Mouse (Mus musculus) thymus, adult 2 months (tissue): ENCODE measurements around the gene Lmx1b. TPM values are rescaled to one million over a fixed set of nuclear protein-coding genes. Genes with fewer than 3 reads are reported as not detected.

Source experiments
- DNase-seq: peaks from one replicate; pipeline ENCODE4 v3.0.0; 2021
- H3K27ac ChIP-seq: fragments of 200-500 bp; 2 replicates; pipeline ENCODE4 v1.5.1; 2012; ENCODE audit warnings: low read length, control low read depth; ENCODE audit not compliant: control insufficient read depth, insufficient read depth
- H3K27me3 ChIP-seq: fragments of 200-500 bp; 2 replicates; pipeline ENCODE4 v1.6.1; 2012; ENCODE audit warnings: mild to moderate bottlenecking, low read length, moderate library complexity, mixed read lengths; ENCODE audit not compliant: control insufficient read depth, insufficient read depth
- H3K36me3 ChIP-seq: fragments of 200-500 bp; 2 replicates; pipeline ENCODE4 v1.6.1; 2012; ENCODE audit warnings: mild to moderate bottlenecking, low read length, moderate library complexity; ENCODE audit not compliant: control insufficient read depth, insufficient read depth
- H3K4me1 ChIP-seq: fragments of 200-500 bp; replicated peaks from 2 replicates; pipeline ENCODE4 v1.6.1; 2012; ENCODE audit warnings: low read length; ENCODE audit not compliant: control insufficient read depth, insufficient read depth
- H3K4me3 ChIP-seq: fragments of 200-500 bp; 2 replicates; pipeline ENCODE4 v1.5.1; 2012; ENCODE audit warnings: mild to moderate bottlenecking, low read length, control low read depth, moderate library complexity; ENCODE audit not compliant: control insufficient read depth, insufficient read depth
- CTCF ChIP-seq: fragments of 200-500 bp; IDR thresholded peaks from 2 replicates; pipeline ENCODE4 v1.5.1; 2012; ENCODE audit warnings: mild to moderate bottlenecking, control low read depth, low read length, moderate library complexity, borderline replicate concordance; ENCODE audit not compliant: control insufficient read depth, poor library complexity, insufficient read depth; ENCODE audit errors: extremely low read depth
- POLR2A ChIP-seq: fragments of 200-500 bp; IDR thresholded peaks from 2 replicates; pipeline ENCODE4 v1.6.1; 2012; ENCODE audit warnings: mild to moderate bottlenecking, low read length, control low read depth, moderate library complexity; ENCODE audit not compliant: control insufficient read depth, poor library complexity, insufficient read depth; ENCODE audit errors: extremely low read depth
- WGBS: fragments of 180-500 bp; shearing (Covaris S2); methylation state at CpG from one replicate; pipeline ENCODE4 v1.1.7; 2018; 5-methylcytosine and 5-hydroxymethylcytosine counted together
- polyA plus RNA-seq: library from polyadenylated mRNA; depleted of rRNA; stranded (reverse); fragments of >200 nt; gene quantifications from 2 replicates; pipeline ENCODE4 v1.2.3, GENCODE M21; 2012

Gene Lmx1b
- polyA plus RNA-seq, 1 experiment = 0.04 TPM

DNA sequence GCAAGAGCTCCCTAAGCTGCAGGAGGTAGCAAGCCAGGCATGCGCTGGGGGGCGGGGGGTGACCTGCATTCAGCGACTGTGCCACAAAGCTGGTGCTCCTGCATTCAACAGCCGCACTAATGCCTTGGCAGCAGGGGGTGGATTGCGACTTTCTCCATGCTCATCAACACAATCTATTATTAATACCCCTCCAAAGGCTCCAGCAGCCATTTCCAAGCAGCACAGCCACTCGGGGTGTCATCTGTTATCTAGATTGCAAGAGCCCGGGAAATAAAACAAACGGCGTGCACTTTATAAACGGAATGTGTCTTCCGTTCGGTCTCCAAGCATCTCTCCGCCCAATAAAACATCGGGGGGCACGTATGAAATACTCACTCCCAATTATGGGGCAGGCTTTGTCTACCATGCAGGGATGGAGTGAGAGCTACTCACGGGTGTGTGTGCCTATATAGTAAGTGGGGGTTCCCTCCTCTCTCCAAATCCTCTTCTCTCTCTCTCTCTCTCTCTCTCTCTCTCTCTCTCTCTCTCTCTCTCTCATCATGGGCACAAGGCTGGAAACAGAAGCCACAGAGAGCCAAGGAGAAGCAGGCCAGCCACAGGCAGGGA, 69.0 kb downstream of the Lmx1b start:
- no peak overlapping the region for H3K27ac ChIP-seq
- no peaks in the 10 kb centered on the region for H3K36me3 ChIP-seq
- no peak for DNase-seq
- WGBS = 64% methylated on average over 16 of the region's 16 CpGs
- TF ChIP-seq CTCF (no peak), POLR2A (no peak)
- no peak overlapping the region for H3K4me3 ChIP-seq
- H3K27me3 ChIP-seq = no peaks in the 10 kb centered on the region; the same call in 1 of the 2 replicates
- no peaks in the 10 kb centered on the region for H3K4me1 ChIP-seq

DNA sequence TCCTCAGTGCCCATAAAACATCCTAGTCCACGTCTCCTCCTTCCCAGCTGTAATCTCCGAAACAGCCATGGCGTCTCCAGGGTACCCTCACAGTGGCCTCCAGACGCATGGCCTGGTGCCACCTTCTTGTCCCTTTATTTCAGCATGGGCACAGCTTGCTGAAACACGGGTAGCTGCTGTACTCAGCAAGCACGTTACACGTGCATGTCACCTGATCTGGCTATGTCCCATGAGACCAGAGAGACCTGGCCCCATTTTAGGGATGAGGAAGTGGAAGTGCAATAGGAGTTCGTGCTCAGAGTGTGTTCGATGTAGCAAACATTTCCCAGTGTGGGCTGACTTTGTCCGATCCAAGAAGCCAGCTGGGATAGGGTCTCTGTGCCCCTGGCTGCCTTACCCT, 70.6 kb downstream of the Lmx1b start:
- Histone ChIP-seq H3K36me3 (no peaks in the 10 kb centered on the region), H3K27me3 (no peaks in the 10 kb centered on the region), H3K27ac (no peak overlapping the region), H3K4me3 (no peak overlapping the region), H3K4me1 (no peaks in the 10 kb centered on the region)
- TF ChIP-seq CTCF (no peak), POLR2A (no peak)
- no peak for DNase-seq
- 62% methylated on average over 10 of the region's 10 CpGs for WGBS

DNA sequence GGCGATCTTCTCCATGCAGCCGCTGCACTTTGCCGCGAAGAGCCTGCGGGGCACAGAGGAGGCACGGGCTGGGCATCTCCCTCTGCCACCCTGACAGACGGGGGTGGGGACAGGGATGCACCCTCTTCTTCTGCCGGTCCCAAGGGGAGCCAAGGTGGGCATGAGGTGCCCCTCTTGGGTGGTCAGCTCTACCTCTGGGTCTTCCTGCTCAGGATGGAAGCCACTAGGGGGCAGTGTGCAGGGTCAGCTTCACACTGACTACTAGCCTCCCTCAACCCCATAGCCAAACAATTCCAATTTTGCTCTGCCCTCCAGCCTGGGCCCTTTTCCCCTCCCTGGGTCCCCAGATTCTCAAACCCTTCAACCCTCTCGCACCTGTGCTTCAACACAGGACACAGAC, 71.1 kb downstream of the Lmx1b start:
- TF ChIP-seq CTCF = peak; percentile 70; the same call in 1 of the 2 replicates
- no peak for TF ChIP-seq POLR2A
- H3K36me3 ChIP-seq = no peaks in the 10 kb centered on the region

DNA sequence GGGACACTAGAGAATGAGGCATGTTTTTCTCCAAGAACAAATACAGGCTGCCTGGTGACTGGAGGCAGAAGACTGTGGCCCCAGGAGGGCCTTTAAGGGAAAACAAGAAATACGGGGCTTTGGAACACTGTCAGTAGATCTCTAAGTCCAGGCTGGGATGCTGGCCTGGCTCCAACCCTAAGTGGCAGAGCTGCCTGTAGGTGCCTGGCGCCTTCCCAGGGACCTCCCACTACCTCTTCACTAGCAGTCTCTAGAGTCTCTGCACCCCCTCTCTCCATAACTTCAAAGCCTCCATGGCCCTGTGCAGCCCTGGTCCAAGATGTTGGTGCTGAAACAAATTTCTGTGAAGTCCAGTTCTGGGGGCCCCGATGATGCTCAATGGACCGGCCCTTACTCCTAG, 74.4 kb downstream of the Lmx1b start:
- Histone ChIP-seq H3K4me3 (no peak overlapping the region), H3K27me3 (no peaks in the 10 kb centered on the region), H3K36me3 (no peaks in the 10 kb centered on the region), H3K4me1 (no peaks in the 10 kb centered on the region), H3K27ac (no peak overlapping the region)
- no peak for DNase-seq
- 72% methylated on average over 4 of the region's 4 CpGs for WGBS
- TF ChIP-seq POLR2A (no peak), CTCF (no peak)

More for the DNA sequence above, 71.1 kb downstream of the Lmx1b start:
- WGBS = 14% methylated on average over 9 of the region's 9 CpGs
- peak; percentile 33 for DNase-seq
- no peak overlapping the region for H3K27ac ChIP-seq
- H3K4me1 ChIP-seq = no peaks in the 10 kb centered on the region
- H3K4me3 ChIP-seq = no peak overlapping the region
- no peaks in the 10 kb centered on the region for H3K27me3 ChIP-seq

DNA sequence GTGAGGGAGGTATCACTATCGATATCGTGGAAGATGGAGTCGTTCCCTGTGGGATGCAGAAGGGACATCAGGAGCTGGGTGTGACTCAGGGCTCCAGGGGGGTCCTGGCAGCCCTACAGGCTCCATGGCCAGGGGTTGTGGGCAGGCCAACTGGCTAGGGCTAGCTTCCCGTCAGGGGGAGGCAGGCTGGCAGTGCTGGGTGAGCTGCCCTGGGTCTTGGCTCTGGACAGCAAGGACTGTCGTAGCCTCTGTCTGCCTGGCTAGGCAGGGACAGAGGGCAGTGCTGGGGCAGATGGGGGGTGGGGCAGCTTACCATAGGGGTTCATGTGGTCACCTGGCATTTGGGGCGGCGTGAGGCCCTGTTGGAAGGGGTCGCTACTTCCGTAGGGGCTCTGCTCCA, 75.6 kb downstream of the Lmx1b start:
- WGBS = 93% methylated on average over 9 of the region's 9 CpGs

DNA sequence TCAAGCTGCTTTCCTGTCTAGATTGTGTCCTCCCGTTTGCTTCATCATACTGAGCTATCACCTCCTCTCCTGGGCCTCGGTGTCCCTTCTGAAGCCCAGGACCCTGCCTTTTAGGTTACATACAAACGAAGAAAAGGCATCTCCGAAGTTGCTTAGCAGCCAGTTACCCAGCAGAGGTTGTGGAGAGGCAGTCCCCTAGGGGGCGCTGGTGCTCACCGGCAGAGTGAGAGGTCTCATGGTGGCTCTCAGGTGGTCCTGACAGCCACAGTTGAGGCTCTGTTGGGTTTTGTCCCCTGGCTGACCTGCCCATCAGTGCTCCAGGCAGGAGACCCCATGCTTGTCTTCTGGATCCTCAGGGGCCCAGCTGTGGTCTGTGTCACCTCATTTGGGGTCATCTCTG, 80.6 kb downstream of the Lmx1b start:
- peak; percentile 77 for TF ChIP-seq CTCF
- no peak for TF ChIP-seq POLR2A
- DNase-seq = peak; percentile 57
- Histone ChIP-seq H3K4me1 (no peaks in the 10 kb centered on the region), H3K36me3 (no peaks in the 10 kb centered on the region), H3K27ac (no peak overlapping the region), H3K4me3 (no peak overlapping the region), H3K27me3 (no peaks in the 10 kb centered on the region)
- WGBS = 6% methylated on average over 6 of the region's 6 CpGs

More for the DNA sequence above, 75.6 kb downstream of the Lmx1b start:
- Histone ChIP-seq H3K27ac (no peak overlapping the region), H3K36me3 (no peaks in the 10 kb centered on the region), H3K4me3 (no peak overlapping the region), H3K27me3 (no peaks in the 10 kb centered on the region), H3K4me1 (no peaks in the 10 kb centered on the region)
- no peak for TF ChIP-seq CTCF
- TF ChIP-seq POLR2A = no peak
- DNase-seq = no peak

DNA sequence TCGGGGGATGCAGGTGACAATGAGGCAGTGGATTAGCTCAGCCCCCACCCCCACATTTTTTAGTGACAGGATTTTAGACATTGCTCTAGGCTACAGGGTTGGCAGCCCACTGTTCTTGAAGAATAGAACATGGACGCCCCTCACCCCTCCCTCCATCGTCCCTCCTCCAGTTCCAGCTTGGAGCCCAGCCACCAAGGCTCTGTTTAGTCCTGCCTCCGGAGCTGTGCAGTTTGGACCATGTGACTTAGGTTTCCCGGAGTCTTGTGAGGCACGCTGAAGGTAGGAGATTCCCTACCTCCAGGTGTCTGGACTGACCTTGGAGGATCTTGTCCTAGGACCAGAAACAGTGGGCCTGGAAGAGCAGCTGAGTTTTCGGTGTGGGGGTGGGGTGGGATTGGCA, 81.0 kb downstream of the Lmx1b start:
- H3K27ac ChIP-seq = no peak overlapping the region
- H3K4me1 ChIP-seq = no peaks in the 10 kb centered on the region
- no peaks in the 10 kb centered on the region for H3K27me3 ChIP-seq
- no peak for TF ChIP-seq POLR2A
- no peak for TF ChIP-seq CTCF
- no peak for DNase-seq
- H3K36me3 ChIP-seq = no peaks in the 10 kb centered on the region
- 53% methylated on average over 7 of the region's 7 CpGs for WGBS
- no peak overlapping the region for H3K4me3 ChIP-seq
